Mouse (Mus musculus) layer of hippocampus, adult 2 months (tissue): ENCODE measurements at regions not wholly inside any gene's neighbourhood (a gene's known extent, or its start where the extent isn't known, plus 50 kb on each side); places are given as distances from the start of the nearest gene placed in this dataset.

Experiments
- DNase-seq, 2 experiments: peaks; one replicate each; pipeline ENCODE4 v3.0.0; 2022; ENCODE audit warnings: low spot score in 2 of 2
- H3K27ac ChIP-seq: fragments of 200-600 bp; 2 replicates; pipeline ENCODE4 v1.8.1; 2022
- H3K4me3 ChIP-seq: fragments of 200-600 bp; 2 replicates; pipeline ENCODE4 v1.8.1; 2022; ENCODE audit warnings: mild to moderate bottlenecking
- CTCF ChIP-seq: fragments of 200-600 bp; conservative IDR thresholded peaks from 2 replicates; pipeline ENCODE4 v1.8.1; 2022; ENCODE audit warnings: antibody characterized with exemption, mild to moderate bottlenecking, moderate library complexity
- microRNA-seq, 2 experiments: library from miRNA; unstranded; fragments of <30 nt; microRNA quantifications; one replicate each; pipeline ENCODE4 v1.2.0; 2021

- no peak for DNase-seq
- no peak overlapping the region for H3K4me3 ChIP-seq
- TF ChIP-seq CTCF: no peak
- no peak overlapping the region for H3K27ac ChIP-seq
These were observed 373.2 kb downstream of the Eepd1 start for GRCm38 (mm10) chr9:25854545-25854944.

DNA sequence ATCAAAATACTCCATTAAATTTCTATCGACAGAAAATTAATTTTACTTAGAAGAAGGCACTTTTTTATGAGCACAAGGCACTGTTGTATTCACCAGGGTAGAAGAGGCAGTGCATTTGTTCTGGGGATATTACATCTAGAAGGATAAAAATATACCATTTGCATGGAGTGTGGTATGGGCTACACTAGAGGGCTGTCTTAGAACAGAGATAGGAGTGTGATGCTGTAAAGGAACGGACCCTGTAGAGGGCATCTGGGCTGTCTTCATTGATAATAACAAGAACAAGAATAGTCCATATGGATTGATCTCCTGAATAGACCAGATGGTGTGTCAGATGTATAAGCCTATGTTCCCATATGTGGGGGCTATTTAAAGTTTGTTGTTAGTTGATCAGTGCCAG is 388.9 kb downstream of the Eepd1 start:
- no peak for DNase-seq
- TF ChIP-seq CTCF: peak; percentile 51
- no peak overlapping the region for H3K4me3 ChIP-seq

DNA sequence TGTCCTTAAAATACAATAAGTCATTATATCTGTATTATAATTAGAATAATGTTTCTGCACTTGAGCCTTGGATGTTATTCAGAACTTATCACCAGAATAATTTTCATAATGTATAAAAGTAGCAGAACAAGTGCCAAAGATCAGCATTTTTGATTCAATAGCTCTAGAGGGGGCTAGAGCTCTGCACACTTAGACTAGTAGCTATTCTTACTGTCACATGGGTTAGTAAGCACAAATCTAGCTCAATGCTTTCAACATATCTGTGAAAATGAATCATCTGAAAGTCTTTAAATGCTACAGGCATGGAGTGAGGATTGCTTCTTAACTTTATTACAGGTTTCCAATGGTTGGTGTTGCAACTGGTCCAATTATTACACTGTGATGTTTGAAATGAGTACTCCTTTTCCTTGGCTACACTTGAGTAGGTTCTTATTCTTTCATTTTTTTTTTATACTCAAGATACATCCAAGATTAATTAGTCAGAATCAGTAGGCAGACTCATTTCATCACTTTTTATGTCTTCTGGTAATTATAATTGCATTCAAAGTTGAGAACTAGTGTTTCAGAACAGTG is 415.1 kb downstream of the Eepd1 start:
- Histone ChIP-seq H3K4me3 (no peak overlapping the region), H3K27ac (no peak overlapping the region)
- DNase-seq: peak; percentile 12 to 21
- TF ChIP-seq CTCF: peak; percentile 82

More for the DNA sequence above, 388.9 kb downstream of the Eepd1 start:
- H3K27ac ChIP-seq: no peak overlapping the region

Small RNA genes in the stretch of these regions (microRNA-seq; reads per million reads assigned to microRNA genes)
- gene Gm26190: 0 reads per million in 2 experiments
